Mouse (Mus musculus) ovary, adult 10 weeks (tissue): Measurements from ENCODE around the gene Olfr889. TPM values are rescaled to one million over a fixed set of nuclear protein-coding genes. Genes with fewer than 3 reads are reported as not detected.

Experiments used
- polyA plus RNA-seq: library from polyadenylated mRNA; stranded (reverse); fragments of 350-450 nt; fragmentation: Illumina TruSeq; extraction: RNeasy Lipid Tissue Mini Kit (QIAGEN cat#74804); gene quantifications from one replicate; pipeline ENCODE4 v1.2.3, GENCODE M21; 2014

Olfr889 gene
- not detected for polyA plus RNA-seq

DNA sequence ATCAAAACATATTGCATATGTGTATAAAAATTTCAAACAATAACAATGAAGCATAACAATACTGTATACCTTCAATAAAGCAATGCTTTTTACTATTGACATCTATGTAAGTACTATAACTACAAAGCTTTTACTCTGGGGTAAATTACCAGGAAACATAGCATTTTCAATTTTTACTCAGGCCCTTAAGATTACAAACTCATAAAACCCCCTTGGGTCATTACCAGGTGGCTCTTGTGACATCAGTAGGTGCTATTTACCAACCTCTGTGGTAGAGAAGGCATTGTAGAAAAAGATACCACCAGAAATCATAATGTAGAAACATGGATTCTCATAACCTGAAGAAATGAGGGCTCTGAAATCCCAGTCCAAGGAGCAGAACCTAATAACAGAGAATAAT is at the start of gene Olfr889:
Olfr889 (plus strand) TSS at position 301 of the 400 bp plus-strand sequence.

DNA sequence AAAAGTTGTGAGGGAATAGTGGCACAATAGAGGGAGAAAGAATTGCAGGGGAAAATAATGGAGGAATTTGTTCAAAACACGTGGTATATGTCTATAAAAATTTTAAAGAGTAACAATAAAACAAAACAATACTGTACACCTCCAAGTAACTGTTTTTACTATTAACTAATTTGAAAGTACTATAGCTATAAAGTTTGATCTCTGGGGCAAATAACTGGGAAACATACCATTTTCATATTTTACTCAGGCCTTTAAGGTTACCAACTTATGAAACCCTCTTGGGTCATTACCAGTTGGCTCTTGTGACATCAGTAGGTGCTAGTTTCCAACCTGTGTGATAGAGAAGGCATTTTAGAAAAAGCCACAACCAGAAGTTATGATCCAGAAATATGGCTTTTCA is 31.2 kb upstream of the Olfr889 start, which contains the start of gene Olfr887:
Olfr887 (plus strand) TSS at position 301 of the 400 bp plus-strand sequence.

DNA sequence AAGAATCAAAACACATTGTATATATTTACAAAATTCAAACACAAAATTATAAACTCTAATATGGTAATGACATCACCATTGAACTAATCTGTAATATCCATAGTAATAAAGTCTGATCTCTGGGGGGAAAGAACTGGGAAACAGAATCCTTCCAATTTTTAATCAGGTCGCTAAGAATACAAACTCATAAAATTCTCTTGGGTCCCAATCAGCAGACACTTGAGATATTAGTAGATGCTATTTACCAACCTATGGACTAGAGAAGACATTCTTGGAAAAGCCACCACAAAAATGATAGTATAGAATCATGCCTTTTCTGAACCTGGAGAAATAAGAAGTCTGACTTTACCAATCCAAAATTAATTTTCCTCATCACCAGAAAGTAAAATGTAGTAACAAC is 7.2 kb upstream of the Olfr889 start, which contains the start of gene Olfr888:
Olfr888 (plus strand) TSS at position 301 of the 400 bp plus-strand sequence.

DNA sequence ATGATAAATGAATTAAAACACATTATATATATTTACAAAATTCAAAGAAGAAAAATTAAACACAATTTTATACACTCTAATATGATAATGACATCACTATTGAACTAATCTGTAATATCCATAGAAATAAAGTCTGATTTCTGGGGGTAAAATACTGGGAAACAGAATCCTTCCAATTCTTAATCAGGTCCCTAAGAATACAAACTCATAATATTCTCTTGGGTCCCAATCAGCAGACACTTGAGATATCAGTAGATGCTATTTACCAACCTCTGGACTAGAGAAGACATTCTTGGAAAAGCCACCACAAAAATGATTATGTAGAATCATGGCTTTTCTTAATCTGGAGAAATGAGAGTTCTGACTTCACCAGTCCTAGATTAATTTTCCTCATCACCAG is 27.2 kb downstream of the Olfr889 start, which contains the start of gene Olfr890:
Olfr890 (plus strand) TSS at position 301 of the 400 bp plus-strand sequence.

Other genes with a start within 250 kb of the Olfr889 start
- not detected for gene Olfr145, start 218.5 kb upstream of the Olfr889 start, polyA plus RNA-seq
- 0.51 TPM for gene Olfr878, start 197.4 kb upstream of the Olfr889 start, polyA plus RNA-seq
- not detected for gene Olfr881, start 123.4 kb upstream of the Olfr889 start, polyA plus RNA-seq
- not detected for gene Olfr883, start 89.4 kb upstream of the Olfr889 start, polyA plus RNA-seq
- gene Olfr884, start 68.6 kb upstream of the Olfr889 start, polyA plus RNA-seq = not detected
- not detected for gene Olfr885, start 53.9 kb upstream of the Olfr889 start, polyA plus RNA-seq
- not detected for gene Olfr887, start 31.1 kb upstream of the Olfr889 start, polyA plus RNA-seq
- not detected for gene Olfr888, start 7.1 kb upstream of the Olfr889 start, polyA plus RNA-seq
- not detected for gene Olfr890, start 27.3 kb downstream of the Olfr889 start, polyA plus RNA-seq
- not detected for gene Olfr891, start 65.6 kb downstream of the Olfr889 start, polyA plus RNA-seq
- not detected for gene Olfr893, start 93.2 kb downstream of the Olfr889 start, polyA plus RNA-seq
- gene Olfr894, start 102.9 kb downstream of the Olfr889 start, polyA plus RNA-seq = not detected
- not detected for gene Olfr143, start 137.6 kb downstream of the Olfr889 start, polyA plus RNA-seq
- gene Olfr895, start 152.7 kb downstream of the Olfr889 start, polyA plus RNA-seq = not detected
- gene Olfr896-ps1, start 175.9 kb downstream of the Olfr889 start, polyA plus RNA-seq = not detected
- not detected for gene Olfr25, start 213.9 kb downstream of the Olfr889 start, polyA plus RNA-seq
- gene Olfr898, start 233.2 kb downstream of the Olfr889 start, polyA plus RNA-seq = not detected